Mouse (Mus musculus): ENCODE data around the gene Gm6370. TPM values are rescaled to one million over a fixed set of nuclear protein-coding genes. Genes with fewer than 3 reads are reported as not detected.

Gene Gm6370
- polyA plus RNA-seq, 1 experiment, result not detected

Other genes starting within 250 kb of the Gm6370 start
- gene Wasf3, start 106.4 kb upstream of the Gm6370 start, polyA plus RNA-seq (2012; rRNA removed), result 65.3 and 67.9 TPM in 2 replicates
- gene Gm6408, start 9.4 kb upstream of the Gm6370 start, polyA plus RNA-seq (2012; rRNA removed), result 0.23 and 0.24 TPM in 2 replicates
- gene 4930449I24Rik, start 11.0 kb downstream of the Gm6370 start, polyA plus RNA-seq (2012; rRNA removed), result not detected in 2 replicates
- not detected in 2 replicates for gene Gm3402, start 22.8 kb downstream of the Gm6370 start, polyA plus RNA-seq (2012; rRNA removed)
- gene Gm3404, start 34.4 kb downstream of the Gm6370 start, polyA plus RNA-seq (2012; rRNA removed), result not detected in 2 replicates
- not detected in 2 replicates for gene Gm3409, start 46.3 kb downstream of the Gm6370 start, polyA plus RNA-seq (2012; rRNA removed)
- not detected in 2 replicates for gene Gm3415, start 64.8 kb downstream of the Gm6370 start, polyA plus RNA-seq (2012; rRNA removed)
- gene Gpr12, start 93.9 kb downstream of the Gm6370 start, polyA plus RNA-seq (2012; rRNA removed), result 26.7 and 27.5 TPM in 2 replicates